Mouse (Mus musculus) CH12.LX (cell line): ENCODE data around the gene Fundc2. TPM values are rescaled to one million over a fixed set of nuclear protein-coding genes. Genes with fewer than 3 reads are reported as not detected.

ENCODE experiments used
- DNase-seq: peaks from one replicate; pipeline ENCODE4 v3.0.0-alpha.2; 2013; ENCODE audit errors: extremely low read depth
- H3K27ac ChIP-seq: 2 replicates; pipeline ENCODE4 v1.5.1; 2012; ENCODE audit warnings: low read depth, mild to moderate bottlenecking, control low read depth, moderate library complexity; ENCODE audit not compliant: insufficient read depth
- H3K27me3 ChIP-seq: replicated peaks from 2 replicates; pipeline ENCODE3; 2012; ENCODE audit warnings: inconsistent platforms
- H3K36me3 ChIP-seq, 2 experiments: replicated peaks in 1 of 2; 2 replicates each; pipeline versions ENCODE3 to v1.6.1; 2012; ENCODE audit warnings: inconsistent platforms in 1 of 2, low read length in 1 of 2, mild to moderate bottlenecking in 1 of 2, mixed read lengths in 1 of 2, moderate library complexity in 1 of 2; ENCODE audit not compliant: control insufficient read depth in 1 of 2, insufficient read depth in 1 of 2
- H3K4me1 ChIP-seq, 2 experiments: 2 replicates each; pipeline ENCODE4 v1.6.1; 2012; ENCODE audit warnings: inconsistent platforms in 1 of 2, moderate library complexity in 1 of 2; ENCODE audit not compliant: insufficient read depth in 2 of 2, control insufficient read depth in 1 of 2
- H3K4me2 ChIP-seq: 2 replicates; pipeline ENCODE4 v1.6.1; 2012; ENCODE audit warnings: low read depth, mild to moderate bottlenecking, control low read depth; ENCODE audit not compliant: poor library complexity, insufficient read depth, severe bottlenecking
- H3K4me3 ChIP-seq, 3 experiments: fragments of 150-350 bp in 1 of 3; sonication (generic) in 1 of 3; replicated peaks in 1 of 3; 2 replicates each; pipeline versions ENCODE3 to v1.5.1; 2011 to 2012; ENCODE audit warnings: low read depth in 2 of 3, low read length in 2 of 3, mild to moderate bottlenecking in 2 of 3, moderate library complexity in 2 of 3, control low read depth in 1 of 3, improper control_type of control experiment in 1 of 3, inconsistent platforms in 1 of 3, mixed read lengths in 1 of 3; ENCODE audit not compliant: poor library complexity in 1 of 3
- H3K79me2 ChIP-seq: replicated peaks from 2 replicates; pipeline ENCODE4 v1.6.1; 2012; ENCODE audit warnings: mild to moderate bottlenecking, moderate library complexity; ENCODE audit not compliant: control insufficient read depth, poor library complexity, insufficient read depth, severe bottlenecking; ENCODE audit errors: extremely low read depth
- H3K9ac ChIP-seq: 2 replicates; pipeline ENCODE4 v1.6.1; 2012; ENCODE audit warnings: low read depth, mild to moderate bottlenecking, control low read depth, moderate library complexity; ENCODE audit not compliant: insufficient read depth
- H3K9me3 ChIP-seq: replicated peaks from 2 replicates; pipeline ENCODE3; 2012; ENCODE audit warnings: low read length, inconsistent platforms, mixed read lengths
- BHLHE40 ChIP-seq: IDR thresholded peaks from 2 replicates; pipeline ENCODE4 v1.6.1; 2011; ENCODE audit warnings: mild to moderate bottlenecking, low read depth, low read length, improper control_type of control experiment
- CHD1 ChIP-seq: IDR thresholded peaks from 2 replicates; pipeline ENCODE4 v1.6.1; 2012; ENCODE audit warnings: low read depth, low read length, improper control_type of control experiment, inconsistent platforms
- CHD2 ChIP-seq: IDR thresholded peaks from 2 replicates; pipeline ENCODE4 v1.6.1; 2011; ENCODE audit warnings: low read length, improper control_type of control experiment
- CTCF ChIP-seq, 2 experiments: IDR thresholded peaks in 1 of 2; conservative IDR thresholded peaks in 1 of 2; 2 replicates each; pipeline ENCODE4 v1.5.1; 2011 to 2012; ENCODE audit warnings: low read depth in 2 of 2, low read length in 2 of 2, improper control_type of control experiment in 1 of 2, inconsistent platforms in 1 of 2, mild to moderate bottlenecking in 1 of 2, moderate library complexity in 1 of 2
- E2F4 ChIP-seq: IDR thresholded peaks from 2 replicates; pipeline ENCODE4 v1.6.1; 2011; ENCODE audit warnings: low read depth, low read length, improper control_type of control experiment; ENCODE audit not compliant: insufficient replicate concordance
- ELF1 ChIP-seq: IDR thresholded peaks from 2 replicates; pipeline ENCODE4 v1.6.1; 2014; ENCODE audit warnings: low read depth, mild to moderate bottlenecking, inconsistent platforms, low read length, improper control_type of control experiment
- EP300 ChIP-seq: IDR thresholded peaks from 2 replicates; pipeline ENCODE4 v1.6.1; 2011; ENCODE audit warnings: low read length, improper control_type of control experiment
- ETS1 ChIP-seq: conservative IDR thresholded peaks from 2 replicates; pipeline ENCODE4 v1.6.1; 2012; ENCODE audit warnings: low read depth, mild to moderate bottlenecking, inconsistent platforms, low read length, improper control_type of control experiment, moderate library complexity
- GABPA ChIP-seq: IDR thresholded peaks from 2 replicates; pipeline ENCODE4 v1.6.1; 2012; ENCODE audit warnings: low read depth, low read length, improper control_type of control experiment, inconsistent platforms; ENCODE audit not compliant: insufficient replicate concordance
- HCFC1 ChIP-seq: IDR thresholded peaks from 2 replicates; pipeline ENCODE4 v1.6.1; 2012; ENCODE audit warnings: low read depth, mild to moderate bottlenecking, inconsistent platforms, low read length, improper control_type of control experiment
- IRF4 ChIP-seq: IDR thresholded peaks from 2 replicates; pipeline ENCODE4 v1.6.1; 2014; ENCODE audit warnings: low read depth, mild to moderate bottlenecking, inconsistent platforms, low read length, improper control_type of control experiment
- JUN ChIP-seq: IDR thresholded peaks from 2 replicates; pipeline ENCODE4 v1.6.1; 2011; ENCODE audit warnings: low read depth, mild to moderate bottlenecking, low read length, improper control_type of control experiment, moderate library complexity; ENCODE audit not compliant: insufficient read depth
- JUND ChIP-seq: conservative IDR thresholded peaks from 2 replicates; pipeline ENCODE4 v1.6.1; 2011; ENCODE audit warnings: low read depth, low read length, improper control_type of control experiment
- KAT2A ChIP-seq: IDR thresholded peaks from 2 replicates; pipeline ENCODE4 v1.6.1; 2012; ENCODE audit warnings: low read length, improper control_type of control experiment, inconsistent platforms; ENCODE audit not compliant: insufficient replicate concordance
- MAFK ChIP-seq: IDR thresholded peaks from 2 replicates; pipeline ENCODE4 v1.6.1; 2011; ENCODE audit warnings: low read length, improper control_type of control experiment; ENCODE audit not compliant: insufficient replicate concordance
- MAX ChIP-seq: IDR thresholded peaks from 2 replicates; pipeline ENCODE4 v1.6.1; 2011; ENCODE audit warnings: low read length, improper control_type of control experiment
- MAZ ChIP-seq: IDR thresholded peaks from 2 replicates; pipeline ENCODE4 v1.6.1; 2012; ENCODE audit warnings: low read depth, mild to moderate bottlenecking, inconsistent platforms, low read length, improper control_type of control experiment, moderate library complexity
- MEF2A ChIP-seq: IDR thresholded peaks from 2 replicates; pipeline ENCODE4 v1.6.1; 2014; ENCODE audit warnings: low read depth, mild to moderate bottlenecking, inconsistent platforms, low read length, improper control_type of control experiment, borderline replicate concordance
- MXI1 ChIP-seq: IDR thresholded peaks from 2 replicates; pipeline ENCODE4 v1.6.1; 2011; ENCODE audit warnings: mild to moderate bottlenecking, low read depth, low read length, improper control_type of control experiment
- MYC ChIP-seq: IDR thresholded peaks from 2 replicates; pipeline ENCODE4 v1.6.1; 2011; ENCODE audit warnings: low read depth, mild to moderate bottlenecking, improper control_type of control experiment, low read length
- NELFE ChIP-seq: IDR thresholded peaks from 2 replicates; pipeline ENCODE4 v1.6.1; 2011; ENCODE audit warnings: low read depth, low read length, improper control_type of control experiment
- NRF1 ChIP-seq: IDR thresholded peaks from 2 replicates; pipeline ENCODE4 v1.6.1; 2014; ENCODE audit warnings: low read depth, mild to moderate bottlenecking, inconsistent platforms, low read length, improper control_type of control experiment, moderate library complexity
- PAX5 ChIP-seq: IDR thresholded peaks from 2 replicates; pipeline ENCODE4 v1.6.1; 2012; ENCODE audit warnings: low read length, inconsistent platforms, mixed read lengths
- POLR2A ChIP-seq: IDR thresholded peaks from 2 replicates; pipeline ENCODE4 v1.6.1; 2011; ENCODE audit warnings: low read depth, mild to moderate bottlenecking, improper control_type of control experiment, low read length
- POLR2AphosphoS2 ChIP-seq: IDR thresholded peaks from 2 replicates; pipeline ENCODE4 v1.6.1; 2011; ENCODE audit warnings: low read depth, low read length, improper control_type of control experiment
- RAD21 ChIP-seq: IDR thresholded peaks from 2 replicates; pipeline ENCODE4 v1.6.1; 2011; ENCODE audit warnings: low read depth, mild to moderate bottlenecking, low read length, improper control_type of control experiment, moderate library complexity
- RCOR1 ChIP-seq: conservative IDR thresholded peaks from 2 replicates; pipeline ENCODE4 v1.6.1; 2012; ENCODE audit warnings: low read depth, mild to moderate bottlenecking, inconsistent platforms, low read length, improper control_type of control experiment
- SIN3A ChIP-seq: IDR thresholded peaks from 2 replicates; pipeline ENCODE4 v1.6.1; 2012; ENCODE audit warnings: low read length, improper control_type of control experiment, inconsistent platforms
- SMC3 ChIP-seq: IDR thresholded peaks from 2 replicates; pipeline ENCODE4 v1.6.1; 2011; ENCODE audit warnings: low read depth, low read length, improper control_type of control experiment
- TBP ChIP-seq: conservative IDR thresholded peaks from 2 replicates; pipeline ENCODE4 v1.6.1; 2011; ENCODE audit warnings: low read depth, low read length, improper control_type of control experiment
- TCF12 ChIP-seq: IDR thresholded peaks from 2 replicates; pipeline ENCODE4 v1.6.1; 2014; ENCODE audit warnings: low read depth, mild to moderate bottlenecking, inconsistent platforms, low read length, improper control_type of control experiment
- UBTF ChIP-seq: IDR thresholded peaks from 2 replicates; pipeline ENCODE4 v1.6.1; 2012; ENCODE audit warnings: low read depth, mild to moderate bottlenecking, inconsistent platforms, low read length, improper control_type of control experiment, moderate library complexity
- USF1 ChIP-seq: IDR thresholded peaks from 2 replicates; pipeline ENCODE4 v1.6.1; 2014; ENCODE audit warnings: low read depth, mild to moderate bottlenecking, inconsistent platforms, low read length, improper control_type of control experiment
- USF2 ChIP-seq: conservative IDR thresholded peaks from 2 replicates; pipeline ENCODE4 v1.6.1; 2011; ENCODE audit warnings: low read depth, low read length, improper control_type of control experiment
- ZC3H11A ChIP-seq: IDR thresholded peaks from 2 replicates; pipeline ENCODE4 v1.6.1; 2012; ENCODE audit warnings: low read depth, mild to moderate bottlenecking, inconsistent platforms, low read length, improper control_type of control experiment
- ZKSCAN1 ChIP-seq: IDR thresholded peaks from 2 replicates; pipeline ENCODE4 v1.6.1; 2012; ENCODE audit warnings: low read depth, inconsistent platforms, low read length, improper control_type of control experiment, borderline replicate concordance
- ZMIZ1 ChIP-seq: IDR thresholded peaks from 2 replicates; pipeline ENCODE4 v1.6.1; 2012; ENCODE audit warnings: low read depth, mild to moderate bottlenecking, inconsistent platforms, low read length, improper control_type of control experiment
- ZNF384 ChIP-seq: IDR thresholded peaks from 2 replicates; pipeline ENCODE4 v1.6.1; 2012; ENCODE audit warnings: low read depth, low read length, improper control_type of control experiment, inconsistent platforms
- dilution Hi-C: fragments of 300-500 bp; cut with MboI; formaldehyde crosslinking; loops from 2 replicates; pipeline ENCODE4 v1.14.3; 2020; ENCODE audit warnings: low sequenced_read_pairs; ENCODE audit not compliant: extremely low pct_unique_long_range_greater_than_20kb, extremely low pct_ligation_motif_present
- in situ Hi-C: fragments of 300-500 bp; cut with MboI; formaldehyde crosslinking; loops from 3 replicates; pipeline ENCODE4 v1.14.3; 2019; ENCODE audit warnings: low sequenced_read_pairs, low pct_ligation_motif_present, low pct_unique_long_range_greater_than_20kb, mixed read lengths
- polyA plus RNA-seq: library from polyadenylated mRNA; unstranded; fragments of >175 nt; gene quantifications from 2 replicates; pipeline ENCODE4 v1.2.1, GENCODE M21; 2012; ENCODE audit warnings: low read depth; ENCODE audit not compliant: insufficient read length
- total RNA-seq, 2 experiments: library from RNA; depleted of rRNA; stranded (reverse); fragments of 300-350 nt in 1 of 2; fragments of >200 nt in 1 of 2; gene quantifications; 2 replicates each; pipeline ENCODE4 v1.2.3; 2012 to 2014

Gene Fundc2
- total RNA-seq (2012; rRNA removed) = 13.3 and 14.5 TPM in 2 replicates
- 27.4 and 30.0 TPM in 2 replicates for total RNA-seq (2014; rRNA removed)
- polyA plus RNA-seq = 42.9 and 45.9 TPM in 2 replicates

DNA sequence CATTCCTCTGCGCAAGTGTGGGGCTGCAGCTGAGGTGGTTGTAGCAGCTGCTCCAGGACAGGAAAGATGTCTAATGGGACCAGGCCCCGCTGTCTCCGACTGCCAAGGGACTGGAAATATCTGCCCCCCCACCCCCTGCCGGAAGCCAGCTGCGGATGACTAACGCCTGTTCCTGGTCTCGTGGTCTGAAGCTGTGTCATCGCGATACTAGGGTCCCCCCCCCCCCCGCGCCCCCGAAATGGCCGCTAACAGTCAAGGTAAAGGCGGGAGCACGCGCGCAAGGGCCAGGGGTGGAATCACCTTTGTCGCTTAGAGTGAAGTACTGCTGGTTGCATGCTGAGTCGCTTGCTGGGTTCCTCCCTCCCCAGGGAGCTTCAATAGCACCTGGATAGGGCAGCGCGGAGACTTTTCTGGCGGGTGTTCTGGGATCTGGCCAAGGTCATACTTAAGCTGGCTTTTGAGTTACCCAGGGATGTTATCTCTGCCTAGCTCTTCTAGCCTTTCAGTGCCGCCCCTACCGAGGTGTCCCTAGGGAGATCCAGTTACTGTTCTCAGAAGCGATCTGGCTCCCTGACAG lies at the start of gene Fundc2, which contains the start of gene F8:
Gene Fundc2, plus strand, starts transcription at position 205 of the 577 bp plus-strand sequence.
Gene F8, minus strand, starts transcription at position 421 of the 577 bp plus-strand sequence.
- Histone ChIP-seq H3K36me3 (no peaks in the 10 kb centered on the region), H3K79me2 (no peaks in the 10 kb centered on the region; the same call in 1 of the 2 replicates), H3K4me2 (peak within 1 kb of the TSS; percentile 2; the same call in 1 of the 2 replicates), H3K4me3 (peak within 1 kb of the TSS; percentile 58 to 68 (median 64)), H3K9me3 (no peaks in the 10 kb centered on the region), H3K4me1 (no peaks in the 10 kb centered on the region), H3K9ac (peak within 1 kb of the TSS; percentile 78), H3K27me3 (no peaks in the 10 kb centered on the region), H3K27ac (peak within 1 kb of the TSS; percentile 82)
- TF ChIP-seq PAX5 = no peak
- 0 out of 2 replicates have a peak, but pooled peaks have one; percentile 33 for TF ChIP-seq MYC
- peak; percentile 98 for TF ChIP-seq CHD2
- TF ChIP-seq MAX = 0 out of 2 replicates have a peak, but pooled peaks have one; percentile 42
- TF ChIP-seq MEF2A = peak; percentile 53; the same call in 1 of the 2 replicates
- peak; percentile 26; the same call in 1 of the 2 replicates for TF ChIP-seq EP300
- TF ChIP-seq USF1 = peak; percentile 42
- TF ChIP-seq HCFC1 = peak; percentile 66
- TF ChIP-seq POLR2A = peak; percentile 80
- peak; percentile 73 for TF ChIP-seq ETS1
- no peak for TF ChIP-seq POLR2AphosphoS2
- TF ChIP-seq MXI1 = no peak; the same call in 1 of the 2 replicates
- TF ChIP-seq UBTF = no peak
- no peak for TF ChIP-seq JUND
- peak; percentile 38; the same call in 1 of the 2 replicates for TF ChIP-seq IRF4
- TF ChIP-seq ZMIZ1 = no peak
- peak; percentile 72 for TF ChIP-seq TBP
- TF ChIP-seq RCOR1 = no peak
- no peak for TF ChIP-seq USF2
- no peak for TF ChIP-seq RAD21
- peak; percentile 52; the same call in 1 of the 2 replicates for TF ChIP-seq MAZ
- no peak for TF ChIP-seq JUN
- peak; percentile 54; the same call in 1 of the 2 replicates for TF ChIP-seq NRF1
- no peak for TF ChIP-seq BHLHE40
- no peak for TF ChIP-seq CTCF (conservative IDR thresholded peaks at IDR 0.05 in 1 of 2, IDR thresholded peaks at IDR 0.05 in 1 of 2; ENCODE audit: low read depth in 2 of 2, low read length in 2 of 2)
- no peak for TF ChIP-seq MAFK
- peak; percentile 56 for TF ChIP-seq SIN3A
- no peak for TF ChIP-seq ZKSCAN1
- TF ChIP-seq NELFE = peak; percentile 73
- TF ChIP-seq ELF1 = peak; percentile 79
- no peak for TF ChIP-seq SMC3
- TF ChIP-seq E2F4 = no peak
- TF ChIP-seq ZC3H11A = no peak
- TF ChIP-seq KAT2A = 0 out of 2 replicates have a peak, but pooled peaks have one; percentile 61
- TF ChIP-seq ZNF384 = no peak
- TF ChIP-seq TCF12 = peak; percentile 92
- TF ChIP-seq CHD1 = no peak
- TF ChIP-seq GABPA = no peak
- peak; percentile 84 for DNase-seq
- dilution Hi-C loops (no loop called here), in situ Hi-C loops (no loop called here)
